Mouse (Mus musculus) Muller cell, postnatal 12 days (primary cell): ENCODE results near the gene Trpm4.

ENCODE experiments used
- DNase-seq: peaks from one replicate; pipeline ENCODE4 v3.0.0-alpha.2; 2015; ENCODE audit errors: inconsistent ontology term

Trpm4 gene

GRCm38 (mm10) chr7:45353041-45353440, 19.5 kb upstream of the Trpm4 start:
- no peak for DNase-seq

GRCm38 (mm10) chr7:45346905-45347304, 13.3 kb upstream of the Trpm4 start:
- DNase-seq = no peak

GRCm38 (mm10) chr7:45343543-45343942, 10.0 kb upstream of the Trpm4 start:
- peak; percentile 19 for DNase-seq

- no peak for DNase-seq
These were observed 8.5 kb upstream of the Trpm4 start for GRCm38 (mm10) chr7:45342081-45342480.

- DNase-seq = peak; percentile 82
These were observed 7.7 kb upstream of the Trpm4 start for GRCm38 (mm10) chr7:45341303-45341702.

- DNase-seq = peak; percentile 64
These were observed 7.1 kb upstream of the Trpm4 start for GRCm38 (mm10) chr7:45340669-45341068.

GRCm38 (mm10) chr7:45340066-45340442, 6.5 kb upstream of the Trpm4 start:
- DNase-seq = no peak

GRCm38 (mm10) chr7:45339410-45340065, 6.0 kb upstream of the Trpm4 start:
- DNase-seq = peak; percentile 93

- no peak for DNase-seq
These were observed 4.8 kb upstream of the Trpm4 start for GRCm38 (mm10) chr7:45338161-45338911.

GRCm38 (mm10) chr7:45337469-45337868, 3.9 kb upstream of the Trpm4 start:
- DNase-seq = no peak

- no peak for DNase-seq
These were observed 2.7 kb upstream of the Trpm4 start for GRCm38 (mm10) chr7:45336319-45336718.

GRCm38 (mm10) chr7:45335056-45335455, 1.5 kb upstream of the Trpm4 start, which contains the start of gene Hrc:
Hrc (plus strand) TSS chr7:45335290.
- DNase-seq = no peak

GRCm38 (mm10) chr7:45334605-45335004, 1.0 kb upstream of the Trpm4 start:
- no peak for DNase-seq

GRCm38 (mm10) chr7:45332685-45333425, 725 bp downstream of the Trpm4 start:
- peak; percentile 76 for DNase-seq

- DNase-seq = no peak
These were observed 2.1 kb downstream of the Trpm4 start for GRCm38 (mm10) chr7:45331502-45331901.

GRCm38 (mm10) chr7:45328841-45329475, 4.6 kb downstream of the Trpm4 start:
- DNase-seq = no peak

GRCm38 (mm10) chr7:45325800-45326199, 7.8 kb downstream of the Trpm4 start:
- no peak for DNase-seq

GRCm38 (mm10) chr7:45323069-45323468, 10.5 kb downstream of the Trpm4 start:
- DNase-seq = no peak

GRCm38 (mm10) chr7:45322245-45322644, 11.3 kb downstream of the Trpm4 start:
- no peak for DNase-seq

- no peak for DNase-seq
These were observed 17.0 kb downstream of the Trpm4 start for GRCm38 (mm10) chr7:45316536-45316935.

GRCm38 (mm10) chr7:45315182-45315701, 18.3 kb downstream of the Trpm4 start:
- DNase-seq = no peak

- DNase-seq = peak; percentile 12
These were observed 20.1 kb downstream of the Trpm4 start for GRCm38 (mm10) chr7:45313495-45313894.
